Mouse (Mus musculus) frontal cortex, postnatal 25 days (tissue): ENCODE data around the gene Astn2.
A peak's percentile ranks its signal among the peaks of the same experiment; 100 is the strongest.

ENCODE experiments used
- DNase-seq, 2 experiments: peaks; one replicate each; pipeline ENCODE4 v3.0.0; 2022; ENCODE audit warnings: low spot score in 2 of 2

Astn2 gene

DNA sequence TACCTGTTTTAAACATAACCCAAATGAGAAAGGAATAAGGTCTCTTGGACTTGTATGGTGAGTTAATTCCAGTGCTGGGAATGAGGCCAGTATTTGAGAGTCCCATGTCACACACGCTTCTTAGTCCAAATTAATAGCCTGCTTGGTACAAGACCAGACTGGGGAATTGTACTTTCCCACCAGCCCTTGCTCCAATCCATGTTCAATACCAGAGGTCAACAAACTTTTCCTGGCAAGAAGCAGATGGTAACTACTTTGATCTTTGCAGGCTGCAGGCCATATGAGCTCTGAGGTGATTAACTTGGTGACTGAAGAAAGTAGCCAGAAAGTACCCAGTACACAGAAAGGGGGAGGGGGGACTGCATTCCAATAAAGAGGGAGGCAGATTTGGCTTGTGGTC, 91.7 kb downstream of the Astn2 start:
- DNase-seq = no peak

DNA sequence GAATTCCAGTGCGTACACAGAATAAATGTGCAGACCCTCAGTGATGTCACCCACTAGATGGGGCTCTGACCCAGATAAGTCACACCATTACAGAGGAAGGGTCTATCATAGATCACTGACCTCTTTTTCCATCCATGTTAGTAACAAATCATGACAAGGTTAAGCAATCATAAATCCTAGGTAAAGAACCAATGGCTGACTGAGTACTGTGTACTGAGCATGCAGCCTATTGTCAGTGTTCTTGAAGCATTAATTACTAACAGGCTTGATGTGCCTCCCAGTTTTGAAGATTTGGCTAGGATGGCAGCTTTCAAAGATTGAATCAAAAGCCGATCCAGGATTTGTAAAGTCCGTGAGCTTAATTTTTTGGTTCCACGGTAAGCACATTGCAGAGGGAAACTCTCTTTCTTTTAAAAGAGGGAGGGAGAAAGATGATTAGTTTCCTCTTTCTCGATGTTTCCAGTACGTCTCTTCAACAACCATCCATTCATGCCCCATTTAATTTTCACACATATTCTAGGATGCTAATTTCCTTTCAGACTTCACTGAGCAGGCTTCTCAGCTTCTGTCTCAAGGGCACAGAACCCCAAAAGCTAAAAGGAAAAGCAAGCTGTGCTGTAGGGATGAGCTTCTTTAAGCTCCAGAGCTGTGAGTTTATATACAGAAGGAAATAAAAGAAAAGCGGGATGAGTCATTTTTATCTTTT, 93.9 kb downstream of the Astn2 start:
- no peak for DNase-seq

DNA sequence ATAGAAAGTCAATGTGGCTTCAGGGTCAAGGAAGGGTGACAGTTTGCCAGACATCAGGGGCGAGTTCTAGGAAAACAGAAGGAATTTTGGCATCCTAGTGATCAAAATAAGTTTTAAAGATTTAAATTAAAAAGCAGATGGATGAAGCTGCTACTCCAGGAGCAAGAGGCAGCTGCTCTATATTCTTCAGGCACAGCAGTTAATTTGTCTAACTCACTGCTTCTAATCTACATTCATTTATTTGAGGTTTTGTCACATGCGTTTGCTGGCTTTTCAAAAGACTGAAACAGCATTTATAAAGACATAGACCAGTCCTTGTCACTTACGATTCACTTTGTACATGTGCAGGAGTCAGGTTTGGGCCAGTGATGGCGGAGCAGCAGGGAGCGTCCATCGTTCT, 98.0 kb downstream of the Astn2 start:
- no peak for DNase-seq

DNA sequence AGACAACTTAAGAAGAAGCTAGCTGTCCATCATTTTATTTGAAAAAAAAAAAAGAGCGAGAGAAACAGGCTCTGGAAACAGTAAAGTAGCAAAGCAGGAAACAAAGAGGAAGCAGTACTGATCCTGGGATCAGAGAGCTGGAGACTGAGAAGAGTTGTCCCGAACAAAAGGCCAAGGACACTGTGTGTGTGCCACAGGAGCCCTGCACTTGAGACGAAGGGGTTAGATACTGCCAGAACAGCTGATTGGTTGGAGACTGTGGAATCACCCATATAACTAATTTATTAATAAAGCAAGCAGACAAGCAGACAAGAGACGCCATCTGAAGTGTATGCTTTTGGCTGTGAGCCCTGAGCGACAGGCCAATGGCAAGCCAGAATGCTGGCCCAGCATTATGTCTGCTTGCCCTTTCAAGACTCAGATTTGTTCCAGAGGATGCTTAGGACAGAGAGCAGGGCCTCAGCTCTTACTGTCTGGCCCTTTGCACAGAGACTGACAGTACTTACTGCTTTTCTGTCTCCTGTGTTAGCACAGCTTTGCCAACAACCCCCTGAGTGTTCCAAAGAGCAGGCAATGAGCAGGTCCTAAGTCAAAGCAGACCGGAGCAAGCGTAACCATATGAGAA, 101.6 kb downstream of the Astn2 start:
- DNase-seq = no peak

DNA sequence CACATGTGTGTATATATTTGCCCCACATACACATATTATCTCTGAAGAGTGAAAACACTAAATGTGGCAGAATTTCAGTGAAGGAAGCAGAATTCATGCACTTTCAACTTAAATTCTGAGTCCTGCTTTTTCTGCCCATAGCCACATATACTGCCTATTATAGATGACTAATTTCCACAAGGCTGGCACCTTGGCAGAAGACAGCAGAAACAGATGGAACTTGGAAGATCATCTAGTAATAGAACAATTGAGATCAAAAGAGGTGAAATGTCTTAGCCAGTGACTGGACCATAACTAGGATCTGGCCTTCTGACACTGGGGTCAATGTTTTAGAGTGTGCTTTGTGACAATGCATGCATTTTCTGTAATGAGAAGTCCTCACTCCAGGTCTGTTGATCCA, 119.4 kb downstream of the Astn2 start:
- DNase-seq = no peak

DNA sequence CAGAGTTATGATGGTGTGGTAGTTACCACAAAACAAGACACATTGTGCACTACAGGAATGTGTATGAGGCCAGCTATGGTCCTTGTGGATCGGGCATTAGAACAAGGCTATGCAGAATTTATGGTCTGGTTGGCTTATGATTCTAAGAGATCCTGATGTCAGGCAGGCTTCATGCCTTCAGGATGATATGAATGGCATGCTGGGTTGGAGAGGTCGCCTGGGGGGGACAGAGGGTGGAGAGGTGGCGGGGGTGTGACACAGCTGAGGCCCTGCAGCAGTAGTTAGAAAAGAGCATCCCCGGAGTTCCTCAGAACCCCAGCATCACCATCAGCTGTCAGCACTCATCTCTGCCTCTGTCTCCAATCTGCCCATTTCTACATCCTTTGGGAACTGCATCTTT, 128.3 kb downstream of the Astn2 start:
- no peak for DNase-seq

DNA sequence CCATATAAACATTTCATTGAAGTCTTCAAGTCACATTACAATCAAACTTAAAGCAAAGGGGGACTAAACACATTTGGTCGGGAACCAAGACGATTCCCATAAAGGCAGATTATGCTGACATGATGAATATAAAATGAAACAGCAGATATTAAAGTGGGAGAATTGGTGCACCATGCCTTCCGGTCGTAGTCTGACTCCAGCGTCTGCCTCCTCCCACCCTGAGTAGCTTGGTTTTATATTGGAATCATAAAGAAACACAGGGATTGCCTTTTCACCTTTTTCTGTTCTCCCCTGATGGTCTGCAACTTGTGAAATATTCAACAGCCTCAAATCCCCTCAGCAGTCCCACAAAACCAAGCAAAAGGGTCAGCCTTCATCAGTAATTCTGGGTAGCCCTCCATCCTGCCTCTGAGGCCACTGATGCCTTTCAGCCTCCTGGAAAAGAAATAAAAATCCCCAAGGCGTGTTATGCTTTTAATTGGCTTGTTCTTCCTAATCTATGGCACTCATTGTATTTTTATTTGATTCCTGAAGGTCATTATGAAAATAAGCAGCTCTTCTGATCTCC, 132.8 kb downstream of the Astn2 start:
- no peak for DNase-seq

DNA sequence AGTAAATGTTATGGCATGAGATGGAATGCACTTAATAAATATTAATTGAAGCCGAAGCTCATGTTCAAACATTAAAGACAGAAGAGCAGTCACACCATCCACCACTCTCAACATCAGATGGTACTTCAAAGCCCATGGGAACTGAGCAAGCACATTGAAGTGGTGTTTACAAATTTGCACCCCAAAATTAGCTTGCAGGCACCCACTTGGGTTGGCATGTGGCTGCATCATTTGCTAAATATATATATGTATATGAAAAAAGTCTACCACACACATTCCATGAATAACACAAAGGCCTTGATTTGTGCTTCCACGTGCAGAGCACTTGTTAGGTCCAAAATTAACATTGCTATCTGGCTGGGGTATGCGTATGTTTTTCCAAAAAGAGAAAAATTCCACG, 140.4 kb downstream of the Astn2 start:
- no peak for DNase-seq

DNA sequence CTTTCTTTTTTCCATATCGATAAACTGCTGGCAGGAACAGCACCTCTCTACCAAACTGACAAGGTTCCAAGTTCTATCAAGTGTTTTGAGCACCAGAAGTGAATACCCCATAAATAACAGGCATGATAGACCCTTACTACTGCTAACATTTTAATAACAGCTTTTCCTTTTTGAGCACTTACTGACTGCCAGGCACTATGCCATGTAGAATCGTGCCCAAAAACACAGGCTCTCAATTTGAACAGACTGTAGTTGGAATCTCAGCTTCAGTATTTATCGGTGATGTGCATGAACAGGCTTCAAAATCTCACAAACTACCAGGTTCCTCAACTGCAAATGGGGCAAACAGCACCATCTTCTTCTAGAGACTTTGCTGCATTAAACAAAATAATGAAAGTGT, 143.1 kb downstream of the Astn2 start:
- DNase-seq = no peak

DNA sequence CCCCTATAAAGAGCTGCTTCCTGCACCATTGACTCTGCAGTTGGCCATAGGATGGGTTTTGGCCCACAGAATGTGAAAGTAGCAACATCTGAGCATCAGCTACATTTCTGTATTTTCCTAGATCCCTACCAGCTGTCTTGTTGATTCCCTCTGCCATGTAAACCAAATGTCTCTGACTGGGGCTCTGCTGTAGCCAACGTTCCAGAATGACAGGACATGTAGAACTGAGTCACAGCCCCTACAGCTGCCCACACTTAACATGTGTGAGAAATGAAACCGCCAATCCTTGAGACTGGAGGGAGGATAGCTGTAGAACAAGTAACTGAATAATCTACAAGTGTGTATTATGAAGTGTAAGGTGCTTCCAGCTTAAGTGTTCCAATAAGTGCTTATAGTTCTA, 145.5 kb downstream of the Astn2 start:
- no peak for DNase-seq

DNA sequence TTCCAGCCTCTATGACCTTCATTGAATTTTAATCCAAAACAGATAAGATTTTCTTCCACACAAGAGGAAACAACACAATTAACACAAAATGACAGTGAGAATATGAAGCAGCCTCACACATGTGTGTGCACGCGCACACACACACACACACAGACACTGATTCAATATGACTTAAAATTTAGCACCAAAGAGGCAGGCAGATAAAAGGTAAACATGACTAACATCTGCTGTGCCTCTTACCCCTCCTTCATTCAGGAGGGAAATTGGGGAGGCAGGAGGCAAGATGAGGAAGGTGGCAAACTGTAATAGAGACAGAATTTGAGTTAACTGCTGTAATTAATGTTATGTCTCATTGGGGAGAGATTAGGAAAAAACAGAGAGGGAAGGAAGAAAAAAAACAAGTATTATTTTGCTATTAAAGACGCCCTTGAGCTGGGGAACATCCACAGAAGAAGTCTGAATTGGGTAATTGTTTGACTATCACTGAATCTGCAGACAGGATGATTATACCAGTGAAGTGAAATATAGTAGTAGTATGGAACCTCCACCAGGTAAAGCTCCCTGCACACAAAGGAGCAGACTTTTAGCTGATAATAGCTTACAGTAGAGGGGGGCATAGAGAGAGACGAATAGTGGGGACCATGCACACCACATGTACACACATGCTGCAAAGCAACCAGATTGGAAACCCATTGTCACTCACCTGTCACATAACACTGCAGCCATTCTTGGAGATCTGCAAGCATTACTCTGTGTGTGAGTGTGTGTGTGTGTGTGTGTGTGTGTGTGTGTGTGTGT, 149.5 kb downstream of the Astn2 start:
- DNase-seq = no peak

DNA sequence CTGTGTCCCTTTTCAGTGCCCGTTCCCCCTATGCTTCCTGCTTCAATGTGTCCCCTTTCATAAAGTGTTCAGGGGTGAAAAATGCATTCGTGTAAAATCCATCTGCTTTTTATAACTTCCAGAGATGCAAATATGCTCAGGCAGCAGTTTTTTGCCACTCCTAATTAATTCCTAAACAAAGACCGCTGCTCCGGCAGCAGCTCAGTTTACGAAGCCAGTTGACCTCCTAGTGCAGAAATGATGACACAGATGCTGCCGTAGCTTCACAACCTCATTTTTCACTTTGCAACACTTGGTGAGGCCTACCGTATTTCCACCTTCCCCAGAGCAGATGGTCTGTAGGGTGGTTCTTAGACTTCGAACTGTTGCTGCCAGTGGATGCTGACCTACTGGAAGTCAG, 155.9 kb downstream of the Astn2 start:
- DNase-seq = no peak

DNA sequence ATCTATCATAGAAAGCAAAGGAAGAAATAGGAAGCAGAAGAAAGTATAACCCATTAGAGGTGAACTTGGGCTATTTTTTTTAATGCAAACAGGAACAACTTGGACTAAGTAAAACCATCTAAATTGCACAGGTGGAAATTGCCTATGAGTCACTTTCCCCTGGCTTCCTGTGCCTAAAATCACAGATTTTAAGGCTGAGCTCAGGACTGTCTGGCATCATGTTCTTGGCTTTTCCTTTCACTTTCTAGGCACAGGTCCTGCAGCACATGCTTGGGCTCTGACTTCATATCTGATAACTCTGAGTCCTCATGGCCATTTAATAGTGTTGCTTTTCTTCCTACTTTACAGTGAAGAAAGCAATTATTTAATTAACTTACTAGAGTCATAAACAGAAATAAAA, 161.7 kb downstream of the Astn2 start:
- no peak for DNase-seq

DNA sequence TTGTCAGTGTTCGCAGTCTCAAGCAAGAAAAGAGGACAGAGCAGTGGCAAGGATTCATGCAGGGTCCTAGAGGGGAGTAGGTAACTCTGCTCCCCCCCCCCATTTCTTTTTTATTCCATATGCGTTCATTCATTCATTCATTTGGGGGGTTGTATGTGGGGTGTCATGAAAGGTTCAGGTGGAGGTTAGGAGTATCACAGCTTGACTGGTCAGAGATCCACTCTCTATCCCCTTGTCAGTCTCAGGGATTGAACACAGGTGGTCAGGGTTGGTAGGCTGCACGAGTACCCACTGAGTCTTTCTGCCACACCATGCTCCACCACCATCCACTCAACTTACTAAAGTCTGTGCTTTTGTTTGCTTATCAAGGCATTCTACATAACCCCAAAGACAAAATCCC, 171.6 kb downstream of the Astn2 start:
- no peak for DNase-seq

DNA sequence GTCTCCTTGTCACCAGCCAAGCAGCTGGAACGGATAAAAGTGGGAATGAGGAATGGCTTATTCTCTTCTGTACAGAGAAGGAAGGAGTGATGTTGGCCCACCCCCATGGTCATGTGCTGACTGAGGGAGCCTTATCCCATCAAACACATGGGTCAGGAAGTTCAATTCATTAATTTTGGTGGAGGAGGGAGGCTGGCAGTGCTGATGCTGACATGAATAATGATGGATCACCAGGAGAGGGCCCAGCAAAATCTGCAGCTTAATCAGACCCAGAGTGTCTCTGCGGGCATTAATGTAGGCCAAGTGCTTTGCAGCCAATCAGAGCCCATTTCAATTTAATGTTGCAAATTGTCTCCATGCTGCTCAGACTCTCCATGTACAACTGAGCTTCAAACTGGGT, 172.1 kb downstream of the Astn2 start:
- no peak for DNase-seq

DNA sequence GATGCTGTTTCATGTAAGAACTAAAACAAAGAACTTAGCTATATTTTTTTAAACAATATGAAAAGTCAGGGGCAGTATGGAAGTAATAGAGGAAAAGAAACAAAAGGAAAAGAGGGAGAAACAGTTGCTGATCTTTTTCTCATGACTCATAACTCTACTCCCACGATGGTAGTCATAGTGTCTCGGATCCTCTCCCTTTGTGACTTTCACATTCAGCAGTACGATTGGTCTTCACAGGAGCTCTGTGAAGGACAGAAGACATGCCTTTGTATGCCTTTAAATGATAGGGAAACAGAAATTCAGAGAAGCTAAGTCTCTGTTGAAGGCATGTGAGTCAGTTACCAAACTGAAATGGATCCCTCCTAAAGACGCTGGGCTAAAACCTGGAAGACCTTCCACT, 173.7 kb downstream of the Astn2 start:
- no peak for DNase-seq

DNA sequence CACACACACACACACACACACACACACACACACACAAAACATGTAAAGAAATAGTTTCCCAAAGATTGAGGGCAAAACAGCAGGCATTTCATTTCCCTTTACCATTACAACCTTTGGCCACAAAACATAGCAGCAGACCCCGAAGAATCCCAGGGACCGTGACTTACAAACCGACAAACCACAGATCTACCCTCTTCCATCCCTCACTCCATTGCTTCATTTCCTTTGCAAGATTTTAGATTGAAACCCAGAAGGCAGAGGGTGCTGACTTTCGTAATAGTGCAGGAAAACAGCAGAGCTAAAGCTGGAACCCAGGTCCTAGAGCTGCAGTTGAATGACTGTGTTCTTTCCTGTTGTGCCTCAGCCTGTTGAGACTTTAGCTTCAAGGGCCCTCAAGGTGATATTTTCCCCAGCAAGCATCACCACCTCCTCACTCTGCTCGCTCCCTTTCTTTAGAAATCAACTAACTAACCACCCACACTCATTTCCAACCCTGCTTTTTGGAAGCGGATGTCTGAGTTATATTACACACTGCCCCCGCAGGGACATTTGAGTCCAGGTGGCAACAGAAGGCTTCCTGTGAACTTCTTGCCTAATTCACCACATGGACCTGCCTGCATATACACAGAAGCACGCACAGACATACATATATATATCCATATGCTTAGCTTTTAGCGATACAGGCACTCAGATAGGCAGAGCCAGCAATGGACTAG, 181.7 kb downstream of the Astn2 start:
- DNase-seq = peak; percentile 18 to 26

DNA sequence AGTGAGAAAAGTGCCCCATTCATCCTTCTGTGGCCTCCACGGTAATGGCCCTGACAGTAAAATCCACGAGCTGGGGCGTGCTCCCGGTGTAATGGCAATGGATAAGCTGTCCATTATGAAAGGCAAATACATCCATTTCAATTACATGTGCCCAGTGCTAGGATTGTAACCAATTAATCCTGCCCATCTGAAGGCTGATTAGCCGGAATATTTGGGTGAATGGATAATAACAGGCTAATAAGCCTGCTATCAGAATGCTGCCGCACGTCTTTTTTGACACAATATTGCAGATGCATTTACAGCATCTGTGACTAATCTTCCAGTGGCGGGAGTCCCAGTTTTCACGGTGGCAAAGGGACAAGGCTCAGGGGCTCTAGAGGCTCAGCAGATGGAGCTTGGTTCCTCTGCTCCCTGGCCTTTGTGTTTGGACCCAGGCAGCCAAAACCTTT, 189.2 kb downstream of the Astn2 start:
- no peak for DNase-seq

DNA sequence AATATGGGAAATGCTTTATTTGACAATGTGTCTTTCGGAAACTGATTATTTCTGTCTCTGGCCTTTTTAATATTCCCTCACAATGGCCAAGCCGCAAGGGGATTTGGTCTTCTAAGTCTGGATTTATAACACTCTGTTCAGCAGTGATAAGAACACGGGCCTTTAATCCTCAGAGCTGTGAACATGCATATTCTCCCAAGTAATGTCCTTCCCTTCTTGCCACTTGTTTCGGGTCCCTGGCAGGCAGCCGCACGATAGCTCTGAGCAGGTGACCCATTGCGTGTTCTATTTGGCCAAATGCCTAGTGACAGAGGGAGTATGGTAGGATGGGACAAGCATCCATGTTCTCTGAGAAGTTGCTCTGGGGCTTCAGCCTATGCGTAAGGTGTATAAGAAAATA, 214.8 kb downstream of the Astn2 start:
- DNase-seq = no peak

DNA sequence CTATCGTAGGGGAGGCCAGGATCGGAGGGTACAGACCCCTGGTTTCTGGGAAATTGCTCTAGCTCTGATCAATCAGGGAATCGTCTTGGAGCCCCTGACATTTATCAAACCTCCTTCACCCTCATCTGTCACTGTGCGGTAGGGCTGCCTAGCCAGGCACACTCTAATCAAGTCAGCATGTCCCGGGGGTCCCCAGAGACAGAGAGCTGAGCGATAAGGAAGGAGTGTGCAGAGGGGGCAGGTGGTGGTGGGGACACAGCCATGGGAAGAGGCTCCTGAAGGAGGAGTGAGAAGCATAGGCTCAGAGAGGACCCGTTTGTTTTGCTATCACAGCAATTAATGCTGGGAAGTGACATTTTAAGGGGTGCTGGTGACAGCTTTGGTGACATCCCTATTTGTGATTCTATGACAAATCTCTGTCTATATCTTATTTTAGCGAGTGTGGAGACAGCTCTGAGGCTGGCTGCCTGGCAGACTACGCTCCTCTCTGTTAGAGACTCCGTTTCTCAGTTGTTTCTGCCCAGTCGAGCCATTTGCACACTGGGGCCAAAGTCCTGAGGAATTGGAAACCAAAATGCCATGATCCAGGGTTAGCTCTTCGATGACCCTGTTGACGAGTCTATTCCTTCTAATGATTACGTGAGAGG, 228.4 kb downstream of the Astn2 start:
- no peak for DNase-seq

DNA sequence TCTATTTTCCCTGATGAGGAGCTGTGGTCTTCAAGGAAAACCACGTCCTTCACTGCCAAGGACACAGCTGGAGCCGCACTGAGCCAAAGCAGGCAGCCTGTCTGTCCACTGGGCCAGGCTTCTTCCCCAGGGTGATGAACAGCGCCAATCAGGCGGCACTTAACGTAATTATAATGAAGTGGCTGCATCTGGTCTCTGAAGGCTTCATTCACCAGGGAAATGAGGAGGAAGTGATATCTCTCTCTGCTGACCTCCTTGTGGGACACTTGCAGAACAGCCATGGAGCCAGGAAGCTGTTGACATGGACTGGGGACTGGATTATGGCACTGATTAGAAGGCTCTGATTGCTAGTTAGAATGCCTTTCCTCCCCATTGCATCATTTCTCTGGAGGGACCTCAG, 232.8 kb downstream of the Astn2 start:
- DNase-seq = no peak

DNA sequence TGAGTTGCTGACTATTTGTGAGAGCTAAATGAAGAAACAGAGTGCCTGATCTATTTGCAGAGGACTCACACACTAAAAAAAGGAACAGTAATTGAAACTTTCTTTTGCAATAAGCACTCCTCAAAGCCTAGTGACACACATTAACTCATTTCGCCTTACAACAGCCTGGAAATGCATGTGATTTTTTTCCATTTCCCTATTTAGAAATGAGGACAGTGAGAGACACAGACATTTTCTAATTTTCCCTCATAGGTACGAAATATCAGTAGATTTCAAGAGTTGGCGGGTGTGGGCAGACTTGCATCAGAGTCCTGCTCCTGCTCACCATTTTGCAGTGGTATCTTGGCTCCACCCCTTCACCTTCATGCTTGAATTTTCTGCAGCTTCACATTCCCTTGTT, 233.6 kb downstream of the Astn2 start:
- DNase-seq = no peak
